Mouse (Mus musculus) stomach, embryonic 16.5 days (tissue): ENCODE data around the gene Sptlc3. TPM values are rescaled to one million over a fixed set of nuclear protein-coding genes. Genes with fewer than 3 reads are reported as not detected.

Experiments used
- ATAC-seq: fragments of 200-750 bp; cut with Nextera tagmentation; 2 replicates; pipeline ENCODE4 v1.8.0; 2017; ENCODE audit warnings: moderate number of reproducible peaks, moderate TSS enrichment; ENCODE audit not compliant: insufficient read depth, low FRiP score
- H3K27ac ChIP-seq: fragments of 300-500 bp; sonication (generic); 2 replicates; pipeline ENCODE4 v1.5.1; 2014; ENCODE audit warnings: low read length
- H3K27me3 ChIP-seq: fragments of 300-500 bp; sonication (generic); 2 replicates; pipeline ENCODE4 v1.6.1; 2014; ENCODE audit warnings: low read length, control low read depth, mixed read lengths; ENCODE audit not compliant: control insufficient read depth, insufficient read depth
- H3K36me3 ChIP-seq: fragments of 300-500 bp; sonication (generic); 2 replicates; pipeline ENCODE4 v1.6.1; 2014; ENCODE audit warnings: low read length; ENCODE audit not compliant: control insufficient read depth, insufficient read depth
- H3K4me1 ChIP-seq: fragments of 300-500 bp; sonication (generic); 2 replicates; pipeline ENCODE4 v1.6.1; 2014; ENCODE audit warnings: low read length, control low read depth, mixed read lengths; ENCODE audit not compliant: control insufficient read depth, insufficient read depth
- H3K4me2 ChIP-seq: fragments of 300-500 bp; sonication (generic); 2 replicates; pipeline ENCODE4 v1.6.1; 2014; ENCODE audit warnings: low read depth, low read length, mixed read lengths
- H3K4me3 ChIP-seq: fragments of 300-500 bp; sonication (generic); replicated peaks from 2 replicates; pipeline ENCODE4 v1.5.1; 2014; ENCODE audit warnings: mild to moderate bottlenecking, low read length
- H3K9ac ChIP-seq: fragments of 300-500 bp; sonication (generic); 2 replicates; pipeline ENCODE4 v1.6.1; 2014; ENCODE audit warnings: low read length
- H3K9me3 ChIP-seq: fragments of 300-500 bp; sonication (generic); replicated peaks from 2 replicates; pipeline ENCODE4 v1.6.1; 2016; ENCODE audit warnings: low read length, control low read depth; ENCODE audit not compliant: control insufficient read depth
- WGBS: fragments of 180-500 bp; shearing (Covaris S2); extraction: QIAGEN DNeasy Blood & Tissue Kit; methylation state at CpG from one replicate; pipeline ENCODE4 v1.1.7; 2014; 5-methylcytosine and 5-hydroxymethylcytosine counted together
- polyA plus RNA-seq: library from polyadenylated mRNA; unstranded; fragments of >200 nt; fragmentation: Nextera tagmentation; extraction: Ambion mirVana; gene quantifications from 2 replicates; pipeline ENCODE4 v1.2.1, GENCODE M21; 2015

Gene Sptlc3
- polyA plus RNA-seq, 1 experiment from 2014 or later = 14.1 TPM

DNA sequence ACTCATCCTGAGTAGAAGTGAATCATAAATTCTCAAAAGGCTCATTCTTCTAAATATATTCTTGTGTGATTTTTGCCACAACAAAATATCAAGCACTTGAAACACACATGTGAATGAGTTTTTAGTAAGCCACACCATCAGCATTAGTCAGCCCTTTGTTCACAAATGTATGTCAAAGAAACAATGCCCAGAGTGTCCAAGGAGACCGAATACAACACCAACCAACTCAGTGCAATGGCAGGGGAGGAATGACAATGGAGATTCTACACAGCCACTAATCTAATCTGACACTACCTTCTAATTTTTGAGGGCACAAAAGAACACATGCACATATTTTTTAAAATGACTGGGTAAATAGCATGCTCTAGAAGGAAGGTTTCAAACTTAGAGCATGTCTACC, 132.8 kb downstream of the Sptlc3 start:
- Histone ChIP-seq H3K27ac (no peak overlapping the region), H3K27me3 (no peaks in the 10 kb centered on the region), H3K9ac (no peak overlapping the region), H3K4me1 (no peaks in the 10 kb centered on the region), H3K36me3 (no peaks in the 10 kb centered on the region), H3K4me2 (no peak overlapping the region), H3K4me3 (no peak overlapping the region), H3K9me3 (no peaks in the 10 kb centered on the region)
- 71% methylated on average over 1 of the region's 1 CpGs for WGBS
- no peak for ATAC-seq

- Histone ChIP-seq H3K36me3 (no peaks in the 10 kb centered on the region), H3K4me3 (no peak overlapping the region), H3K9ac (no peak overlapping the region), H3K27ac (no peak overlapping the region), H3K4me1 (no peaks in the 10 kb centered on the region), H3K9me3 (no peaks in the 10 kb centered on the region), H3K4me2 (no peak overlapping the region), H3K27me3 (no peaks in the 10 kb centered on the region)
- no peak for ATAC-seq
- WGBS = 74% methylated on average over 4 of the region's 4 CpGs
Measured at GRCm38 (mm10) chr2:139628731-139629130, 135.0 kb downstream of the Sptlc3 start.

DNA sequence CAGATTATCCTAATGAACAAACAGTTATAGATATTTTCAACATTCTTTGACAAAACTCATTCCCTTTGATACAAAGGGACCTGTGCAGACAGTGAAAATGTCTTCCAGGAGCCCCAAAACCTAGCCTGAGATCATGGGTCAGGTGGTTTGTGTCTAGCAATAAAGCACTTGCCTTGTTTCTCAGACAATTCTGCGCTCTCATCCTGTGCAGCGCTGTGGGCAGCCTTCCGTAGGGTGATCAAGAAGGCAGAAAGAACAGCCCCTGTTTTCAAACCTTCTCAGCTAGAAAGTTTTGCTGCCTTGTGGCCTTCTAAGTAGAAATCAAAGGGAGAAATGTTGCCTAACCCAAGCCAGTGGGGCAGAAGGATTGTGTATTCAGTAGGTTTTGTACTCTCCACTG, 135.9 kb downstream of the Sptlc3 start:
- Histone ChIP-seq H3K9me3 (no peaks in the 10 kb centered on the region), H3K4me2 (no peak overlapping the region), H3K36me3 (no peaks in the 10 kb centered on the region), H3K9ac (no peak overlapping the region), H3K27me3 (no peaks in the 10 kb centered on the region), H3K4me3 (no peak overlapping the region), H3K4me1 (no peaks in the 10 kb centered on the region), H3K27ac (no peak overlapping the region)
- ATAC-seq = no peak
- 93% methylated on average over 3 of the region's 3 CpGs for WGBS

DNA sequence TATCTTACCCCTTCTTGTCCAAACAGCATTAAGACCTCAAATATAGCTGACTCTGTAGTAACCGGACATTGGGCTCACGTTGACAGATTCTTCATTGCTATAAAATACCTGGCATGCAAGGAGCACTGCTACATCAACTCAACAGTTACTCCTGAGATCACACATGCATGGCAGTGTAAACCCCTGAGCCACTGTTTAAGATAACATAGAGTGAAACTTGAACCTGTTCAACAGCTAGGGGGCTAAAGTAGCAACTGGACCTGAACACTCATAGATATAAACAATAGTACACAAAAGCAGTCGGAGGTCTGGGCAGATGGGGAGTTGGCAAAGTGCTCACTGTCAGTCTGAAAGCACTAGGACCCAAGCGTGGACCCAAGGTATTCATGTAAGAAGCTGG, 140.8 kb downstream of the Sptlc3 start:
- no peak for ATAC-seq
- Histone ChIP-seq H3K9ac (no peak overlapping the region), H3K9me3 (no peaks in the 10 kb centered on the region), H3K27ac (no peak overlapping the region), H3K27me3 (no peaks in the 10 kb centered on the region), H3K4me2 (no peak overlapping the region), H3K4me1 (no peaks in the 10 kb centered on the region), H3K36me3 (no peaks in the 10 kb centered on the region), H3K4me3 (no peak overlapping the region)
- WGBS = 61% methylated on average over 4 of the region's 4 CpGs

DNA sequence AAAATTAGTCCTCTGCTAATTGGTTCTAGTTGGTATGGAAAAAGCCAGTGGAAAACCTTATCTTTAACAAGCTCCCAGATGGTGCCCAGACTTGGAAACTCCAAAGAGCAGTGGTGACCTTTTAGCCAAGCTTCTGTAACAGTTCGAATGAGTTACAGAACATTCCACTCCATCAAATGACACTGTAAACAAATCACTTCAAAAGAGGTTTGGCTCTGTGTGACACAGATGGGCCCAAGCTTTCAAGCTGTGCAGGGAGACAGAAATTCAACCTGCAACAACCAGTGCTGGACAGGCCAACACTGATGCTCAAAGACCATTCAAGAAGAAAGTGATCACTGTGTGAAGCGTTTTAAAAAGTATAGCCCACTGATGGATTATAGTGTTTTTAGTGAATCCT, 144.1 kb downstream of the Sptlc3 start:
- Histone ChIP-seq H3K4me1 (0 out of 2 replicates have a peak, but pooled peaks cover 2% of the 10 kb centered on the region), H3K4me3 (no peak overlapping the region), H3K27me3 (no peaks in the 10 kb centered on the region), H3K9me3 (no peaks in the 10 kb centered on the region), H3K36me3 (no peaks in the 10 kb centered on the region), H3K4me2 (no peak overlapping the region), H3K9ac (no peak overlapping the region), H3K27ac (no peak overlapping the region)
- 23% methylated on average over 2 of the region's 2 CpGs for WGBS
- no peak for ATAC-seq

DNA sequence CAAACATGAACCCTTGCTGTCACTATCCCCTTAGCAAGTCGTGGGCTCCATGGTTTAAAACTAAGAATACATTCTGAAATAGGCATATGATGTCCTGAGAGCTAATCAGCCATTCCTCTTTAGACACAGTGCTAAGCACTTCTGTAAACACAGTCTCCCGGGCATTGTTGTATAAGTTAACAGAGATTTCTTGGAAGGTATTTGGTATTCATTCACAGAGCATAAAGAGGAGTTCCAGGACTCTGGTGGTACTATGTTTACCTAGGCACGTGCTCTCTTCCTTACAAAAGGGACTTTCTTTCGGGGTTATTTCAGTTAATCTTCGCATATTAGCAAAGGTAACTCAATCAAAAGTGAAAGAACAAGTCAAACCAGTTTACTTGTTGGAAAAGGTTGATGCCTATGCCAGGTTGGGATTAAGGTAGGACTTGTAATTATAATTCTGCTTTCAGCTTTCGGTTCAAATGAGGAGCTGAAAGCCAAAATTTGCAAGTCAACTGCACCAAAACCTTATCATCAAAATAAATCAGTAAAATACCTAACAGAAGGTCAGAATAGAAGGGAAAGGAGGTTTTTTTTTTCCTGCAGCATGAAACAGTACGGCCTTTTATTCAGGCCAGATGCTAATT, 148.2 kb downstream of the Sptlc3 start:
- H3K9me3 ChIP-seq = no peaks in the 10 kb centered on the region
- H3K27ac ChIP-seq = no peak overlapping the region
- H3K9ac ChIP-seq = no peak overlapping the region
- H3K4me3 ChIP-seq = no peak overlapping the region
- 35% methylated on average over 7 of the region's 7 CpGs for WGBS
- H3K4me2 ChIP-seq = no peak overlapping the region
- H3K27me3 ChIP-seq = no peaks in the 10 kb centered on the region
- H3K36me3 ChIP-seq = no peaks in the 10 kb centered on the region
- 0 out of 2 replicates have a peak, but pooled peaks cover 2% of the 10 kb centered on the region for H3K4me1 ChIP-seq
- ATAC-seq = peak; percentile 62

DNA sequence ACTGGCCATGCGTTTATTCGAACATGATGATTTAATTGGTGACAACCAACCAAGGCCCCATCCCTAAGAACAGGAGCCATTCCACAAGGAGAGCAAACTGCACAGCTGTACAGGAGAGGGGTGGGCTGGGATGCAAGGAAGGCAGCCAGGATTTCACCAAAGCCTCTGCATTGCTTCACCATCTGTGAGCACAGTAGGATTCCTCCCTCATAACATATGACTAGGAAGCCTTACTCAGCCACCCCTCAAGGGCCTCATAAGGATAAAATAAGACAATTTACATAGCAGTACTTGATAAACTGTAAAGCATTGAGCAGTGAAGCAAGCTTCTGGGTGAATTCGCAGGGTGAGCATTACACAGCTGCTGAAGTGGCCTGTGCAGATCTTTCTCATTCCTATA, 155.8 kb downstream of the Sptlc3 start:
- Histone ChIP-seq H3K9me3 (no peaks in the 10 kb centered on the region), H3K27ac (no peak overlapping the region), H3K9ac (no peak overlapping the region), H3K27me3 (no peaks in the 10 kb centered on the region), H3K4me2 (no peak overlapping the region), H3K4me3 (no peak overlapping the region), H3K36me3 (no peaks in the 10 kb centered on the region), H3K4me1 (no peaks in the 10 kb centered on the region)
- WGBS = 73% methylated on average over 3 of the region's 3 CpGs
- no peak for ATAC-seq

DNA sequence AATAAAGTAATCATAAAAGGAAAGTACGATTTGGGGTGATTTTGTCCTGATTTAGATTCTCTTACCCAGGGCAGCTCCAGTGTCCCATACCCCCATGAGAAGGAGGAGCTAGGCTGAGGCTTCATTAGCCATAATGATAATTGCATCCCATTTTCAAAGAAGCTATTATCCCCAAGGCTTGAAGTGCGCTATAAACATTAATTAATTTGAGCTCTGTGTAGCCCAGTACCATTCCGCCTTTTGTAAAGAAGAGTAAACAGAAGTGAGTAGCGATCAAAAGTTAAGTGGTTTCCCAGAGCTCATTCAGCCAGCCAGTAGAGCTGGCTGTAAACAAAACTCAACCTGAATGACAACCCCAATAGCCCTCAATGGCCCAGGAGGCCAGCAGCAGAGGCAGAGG, 163.0 kb downstream of the Sptlc3 start:
- Histone ChIP-seq H3K27me3 (no peaks in the 10 kb centered on the region), H3K4me3 (no peak overlapping the region), H3K4me1 (no peaks in the 10 kb centered on the region; the same call in 1 of the 2 replicates), H3K9ac (no peak overlapping the region), H3K9me3 (no peaks in the 10 kb centered on the region), H3K27ac (no peak overlapping the region), H3K36me3 (no peaks in the 10 kb centered on the region), H3K4me2 (no peak overlapping the region; the same call in 1 of the 2 replicates)
- whole genome bisulfite sequencing = 28% methylated on average over 4 of the region's 4 CpGs
- ATAC-seq = no peak; the same call in 1 of the 2 replicates

- H3K4me1 ChIP-seq = peaks cover 5% of the 10 kb centered on the region; the same call in 1 of the 2 replicates
- no peaks in the 10 kb centered on the region for H3K9me3 ChIP-seq
- no peak for ATAC-seq
- WGBS = 82% methylated on average over 3 of the region's 3 CpGs
- no peaks in the 10 kb centered on the region for H3K36me3 ChIP-seq
- H3K27ac ChIP-seq = no peak overlapping the region
- no peak overlapping the region for H3K9ac ChIP-seq
- H3K27me3 ChIP-seq = peaks cover 6% of the 10 kb centered on the region; the same call in 1 of the 2 replicates
- no peak overlapping the region for H3K4me2 ChIP-seq
- H3K4me3 ChIP-seq = no peak overlapping the region
Measured at GRCm38 (mm10) chr2:139671838-139672237, 178.1 kb downstream of the Sptlc3 start.
